Mouse (Mus musculus): ENCODE results near the gene Slc35f3.

DNA sequence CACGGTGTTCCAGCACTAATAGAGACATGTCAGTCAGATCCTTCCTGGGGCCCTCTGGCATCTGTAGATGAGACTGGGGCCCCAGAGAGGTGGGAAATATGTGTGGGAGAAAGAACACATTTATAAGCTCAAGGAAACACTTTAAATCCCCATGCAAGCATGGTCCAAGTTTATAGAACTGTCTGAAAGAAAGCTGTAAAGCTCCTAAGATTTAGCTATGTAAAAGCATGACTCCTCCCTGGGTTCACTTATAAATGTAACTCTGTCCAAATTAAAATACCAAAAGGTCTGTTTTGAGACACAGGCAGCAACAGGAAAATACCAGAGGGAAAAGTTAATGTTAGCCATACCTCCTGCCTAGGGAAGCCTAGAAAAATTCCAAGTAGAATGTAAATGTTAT is 42.8 kb downstream of the Slc35f3 start:
- TF ChIP-seq CTCF (IDR thresholded peaks at IDR 0.05; ENCODE audit: borderline replicate concordance, insufficient read depth, low read depth, low read length) (no peak), POLR2A (IDR thresholded peaks at IDR 0.05; ENCODE audit: borderline replicate concordance, insufficient read depth, low read length) (no peak)

Data from cerebellum, adult 2 months (tissue).